In genomic region chr2:101730972-101731371, GRCm38 (mm10) we compare ENCODE assay signal across 12 mouse cellular contexts. TPM values are rescaled to one million over a fixed set of nuclear protein-coding genes. Genes with fewer than 3 reads are reported as not detected.
DNase-seq lines count a peak whose midpoint lies in the region; ATAC-seq and TF ChIP-seq lines count a peak whose summit lies in the region.
"Had no signal": no experiment of that assay in that cellular context is flagged by ENCODE, and none has a peak within 500 bp of the region (broad histone marks: within the 10 kb centered on the region; RNA-seq: fewer than 3 reads in every experiment).

No protein-coding gene starts in this region.

- ATAC-seq in forebrain, embryonic 14.5 days = no peak
- ATAC-seq in forebrain, postnatal 0 days = no peak
- ATAC-seq in kidney, embryonic 14.5 days (ENCODE audit: low FRiP score, low TSS enrichment) = no peak
- ATAC-seq in intestine, postnatal 0 days = no peak

- peak; percentile 10 for DNase-seq in forebrain, embryonic 14.5 days (ENCODE audit: low spot score)
- DNase-seq in forebrain, postnatal 0 days = no peak
- DNase-seq in kidney, adult 8-10 months = peak; percentile 75
- DNase-seq in urinary bladder, postnatal 14 days (ENCODE audit: low spot score) = peak; percentile 16
- DNase-seq in urinary bladder, postnatal 10 days (ENCODE audit: low spot score) = no peak
- DNase-seq in B cell, adult 2 months = no peak
- DNase-seq: retina, postnatal 1 day; thymus, adult 2 months had no signal

- H3K4me3 ChIP-seq in forebrain, embryonic 14.5 days (ENCODE audit: low read depth, low read length) = no peak overlapping the region
- no peak overlapping the region for H3K4me3 ChIP-seq in forebrain, postnatal 0 days (ENCODE audit: low read depth, low read length)
- H3K4me3 ChIP-seq in kidney, embryonic 14.5 days (ENCODE audit: low read length) = no peak overlapping the region
- H3K4me3 ChIP-seq in intestine, postnatal 0 days (ENCODE audit: low read depth, low read length) = no peak overlapping the region
- H3K4me3 ChIP-seq: erythroblast, embryonic 14.5 days; limb, embryonic 13.5 days had no signal

- H3K4me2 ChIP-seq in forebrain, embryonic 14.5 days (ENCODE audit: low read length) = no peak overlapping the region
- no peak overlapping the region for H3K4me2 ChIP-seq in forebrain, postnatal 0 days (ENCODE audit: low read depth)
- H3K4me2 ChIP-seq in kidney, embryonic 14.5 days (replicated peaks; ENCODE audit: low read depth, low read length) = no peak overlapping the region
- H3K4me2 ChIP-seq in intestine, postnatal 0 days (replicated peaks; ENCODE audit: low read depth) = no peak overlapping the region
- H3K4me2 ChIP-seq: limb, embryonic 13.5 days had no signal

- no peaks in the 10 kb centered on the region for H3K4me1 ChIP-seq in forebrain, embryonic 14.5 days (ENCODE audit: control insufficient read depth, insufficient read depth, low read length)
- H3K4me1 ChIP-seq in forebrain, postnatal 0 days (ENCODE audit: insufficient read depth) = no peaks in the 10 kb centered on the region
- H3K4me1 ChIP-seq in kidney, embryonic 14.5 days (ENCODE audit: control insufficient read depth, insufficient read depth, low read length) = no peaks in the 10 kb centered on the region
- H3K4me1 ChIP-seq in intestine, postnatal 0 days (replicated peaks; ENCODE audit: control insufficient read depth, insufficient read depth, low read length) = no peaks in the 10 kb centered on the region

- no peaks in the 10 kb centered on the region for H3K36me3 ChIP-seq in forebrain, embryonic 14.5 days (ENCODE audit: control insufficient read depth, insufficient read depth, low read length)
- H3K36me3 ChIP-seq in forebrain, postnatal 0 days (ENCODE audit: insufficient read depth) = no peaks in the 10 kb centered on the region
- peaks cover 63% of the 10 kb centered on the region for H3K36me3 ChIP-seq in kidney, embryonic 14.5 days (ENCODE audit: control insufficient read depth, insufficient read depth, low read length)
- peaks cover 27% of the 10 kb centered on the region for H3K36me3 ChIP-seq in intestine, postnatal 0 days (ENCODE audit: control insufficient read depth, insufficient read depth)

- no peaks in the 10 kb centered on the region for H3K27me3 ChIP-seq in forebrain, embryonic 14.5 days (replicated peaks; ENCODE audit: control insufficient read depth, insufficient read depth, low read length)
- no peaks in the 10 kb centered on the region for H3K27me3 ChIP-seq in forebrain, postnatal 0 days (ENCODE audit: insufficient read depth, low read length)
- H3K27me3 ChIP-seq in kidney, embryonic 14.5 days (ENCODE audit: control insufficient read depth, insufficient read depth, low read length) = no peaks in the 10 kb centered on the region
- no peaks in the 10 kb centered on the region for H3K27me3 ChIP-seq in intestine, postnatal 0 days (replicated peaks; ENCODE audit: control insufficient read depth, insufficient read depth, low read length)
- H3K27me3 ChIP-seq: limb, embryonic 13.5 days had no signal

- H3K27ac ChIP-seq in forebrain, embryonic 14.5 days (ENCODE audit: low read depth, low read length) = no peak overlapping the region
- no peak overlapping the region for H3K27ac ChIP-seq in forebrain, postnatal 0 days (ENCODE audit: low read depth, low read length)
- H3K27ac ChIP-seq in kidney, embryonic 14.5 days (ENCODE audit: low read depth, low read length) = no peak overlapping the region
- H3K27ac ChIP-seq in intestine, postnatal 0 days (ENCODE audit: low read depth, low read length) = no peak overlapping the region
- H3K27ac ChIP-seq: limb, embryonic 13.5 days had no signal

- H3K9me3 ChIP-seq in forebrain, embryonic 14.5 days (replicated peaks; ENCODE audit: control insufficient read depth, low read length) = no peaks in the 10 kb centered on the region
- no peaks in the 10 kb centered on the region for H3K9me3 ChIP-seq in forebrain, postnatal 0 days (ENCODE audit: low read length)
- no peaks in the 10 kb centered on the region for H3K9me3 ChIP-seq in kidney, embryonic 14.5 days (ENCODE audit: control insufficient read depth, low read length)
- H3K9me3 ChIP-seq in intestine, postnatal 0 days (ENCODE audit: control insufficient read depth) = no peaks in the 10 kb centered on the region
- H3K9me3 ChIP-seq: limb, embryonic 13.5 days had no signal

- no peak for TF ChIP-seq CTCF in forebrain, postnatal 0 days (IDR thresholded peaks at IDR 0.05; ENCODE audit: low read depth)
- no peak for TF ChIP-seq CTCF in intestine, postnatal 0 days (IDR thresholded peaks at IDR 0.05; ENCODE audit: low read depth)

- H3K9ac ChIP-seq in forebrain, embryonic 14.5 days (ENCODE audit: low read length) = no peak overlapping the region
- no peak overlapping the region for H3K9ac ChIP-seq in forebrain, postnatal 0 days
- H3K9ac ChIP-seq in kidney, embryonic 14.5 days (ENCODE audit: low read depth, low read length) = no peak overlapping the region
- H3K9ac ChIP-seq in intestine, postnatal 0 days (ENCODE audit: low read depth, low read length) = no peak overlapping the region
- H3K9ac ChIP-seq: limb, embryonic 13.5 days had no signal

RNA-seq across cellular contexts. Expression of gene Traf6, which starts 52.7 kb away (rescaled TPM):
- polyA plus RNA-seq in forebrain, embryonic 14.5 days (2014; fragmentation: Nextera tagmentation; extraction: Ambion mirVana) = 12.8 and 13.1 TPM in 2 replicates
- 19.5 and 26.0 TPM in 2 replicates for total RNA-seq in forebrain, postnatal 0 days (2014; rRNA removed)
- polyA plus RNA-seq in forebrain, postnatal 0 days (2015; fragmentation: Nextera tagmentation; extraction: Ambion mirVana) = 7.4 and 9.8 TPM in 2 replicates
- polyA plus RNA-seq in kidney, embryonic 14.5 days (2014; fragmentation: Nextera tagmentation; extraction: Ambion mirVana) = 7.5 and 18.4 TPM in 2 replicates
- 4.9 and 5.5 TPM in 2 replicates for polyA plus RNA-seq in intestine, postnatal 0 days (2015; fragmentation: Nextera tagmentation; extraction: Ambion mirVana)

Comparison
In these comparisons a context has a peak if more than half of its experiments do, and no peak if none do; other contexts are left out.
1. DNase-seq: peak in forebrain, embryonic 14.5 days (single experiment), kidney, adult 8-10 months (2 of 2) and urinary bladder, postnatal 14 days (single experiment); none in forebrain, postnatal 0 days (single experiment), urinary bladder, postnatal 10 days (single experiment) and B cell, adult 2 months (0 of 2).